Mouse (Mus musculus): ENCODE results near the gene Hist3h2a. TPM values are rescaled to one million over a fixed set of nuclear protein-coding genes. Genes with fewer than 3 reads are reported as not detected.
A peak's percentile ranks its signal among the peaks of the same experiment; 100 is the strongest.

Hist3h2a gene
- 35.6 to 52.4 TPM (median 42.1 TPM) in 3 replicates for total RNA-seq (2017)

DNA sequence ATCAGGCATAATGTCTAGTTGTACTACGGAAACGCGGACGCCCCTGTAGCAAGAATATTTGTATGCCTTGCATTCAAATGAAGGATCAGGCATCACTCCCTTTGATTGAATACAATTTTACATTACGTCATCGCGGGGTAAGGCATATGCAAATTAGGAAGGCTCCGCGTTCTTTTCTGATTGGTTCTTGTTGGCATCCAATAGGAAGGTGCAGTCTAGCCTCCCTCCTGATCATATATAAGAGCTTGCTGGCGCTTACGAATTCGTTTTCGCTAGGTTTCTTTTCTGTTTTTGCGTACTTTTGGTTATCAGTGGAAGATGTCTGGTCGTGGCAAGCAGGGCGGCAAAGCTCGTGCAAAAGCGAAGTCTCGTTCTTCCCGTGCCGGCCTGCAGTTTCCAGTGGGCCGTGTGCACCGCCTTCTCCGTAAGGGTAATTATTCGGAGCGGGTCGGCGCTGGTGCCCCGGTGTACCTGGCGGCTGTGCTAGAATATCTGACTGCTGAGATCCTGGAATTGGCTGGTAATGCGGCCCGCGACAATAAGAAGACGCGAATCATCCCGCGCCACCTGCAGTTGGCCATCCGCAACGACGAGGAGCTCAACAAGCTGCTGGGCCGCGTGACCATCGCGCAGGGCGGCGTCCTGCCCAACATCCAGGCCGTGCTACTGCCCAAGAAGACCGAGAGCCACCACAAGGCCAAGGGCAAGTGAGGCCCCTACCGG is at the start of gene Hist3h2a, which contains the start of gene Trim17:
Gene Hist3h2a (plus strand): TSS at position 266 of the 723 bp plus-strand sequence.
Gene Trim17 (plus strand): TSS at position 266 of the 723 bp plus-strand sequence.
- ATAC-seq (replicated peaks; ENCODE audit: insufficient number of reproducible peaks, low FRiP score, low TSS enrichment, poor library complexity, severe bottlenecking), result peak; percentile 85

DNA sequence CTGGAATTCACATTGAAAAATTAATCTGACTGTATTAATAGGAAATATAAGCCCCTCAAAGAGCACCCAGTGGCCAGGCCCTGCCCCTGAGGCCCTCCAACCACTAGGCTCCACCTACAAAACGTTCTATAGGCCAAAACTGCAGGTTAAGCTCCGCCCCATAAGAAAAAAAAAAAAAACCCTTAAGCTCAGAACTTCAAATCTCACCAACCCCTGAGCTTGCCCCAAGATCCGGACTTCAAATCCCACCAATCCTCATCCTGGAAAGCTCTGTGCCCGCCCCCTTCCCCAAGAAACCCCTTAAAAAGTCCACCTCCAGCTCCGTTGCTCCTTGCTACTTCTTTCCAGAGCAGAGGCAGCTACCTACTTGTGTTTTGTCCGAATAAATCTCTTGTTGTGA is 49.6 kb upstream of the Hist3h2a start:
- ATAC-seq (replicated peaks; ENCODE audit: insufficient number of reproducible peaks, low FRiP score, low TSS enrichment, poor library complexity, severe bottlenecking), result no peak

- no peak for ATAC-seq (replicated peaks; ENCODE audit: insufficient number of reproducible peaks, low FRiP score, low TSS enrichment, poor library complexity, severe bottlenecking)
Observed at GRCm38 (mm10) chr11:58913776-58914175, 40.7 kb upstream of the Hist3h2a start.

DNA sequence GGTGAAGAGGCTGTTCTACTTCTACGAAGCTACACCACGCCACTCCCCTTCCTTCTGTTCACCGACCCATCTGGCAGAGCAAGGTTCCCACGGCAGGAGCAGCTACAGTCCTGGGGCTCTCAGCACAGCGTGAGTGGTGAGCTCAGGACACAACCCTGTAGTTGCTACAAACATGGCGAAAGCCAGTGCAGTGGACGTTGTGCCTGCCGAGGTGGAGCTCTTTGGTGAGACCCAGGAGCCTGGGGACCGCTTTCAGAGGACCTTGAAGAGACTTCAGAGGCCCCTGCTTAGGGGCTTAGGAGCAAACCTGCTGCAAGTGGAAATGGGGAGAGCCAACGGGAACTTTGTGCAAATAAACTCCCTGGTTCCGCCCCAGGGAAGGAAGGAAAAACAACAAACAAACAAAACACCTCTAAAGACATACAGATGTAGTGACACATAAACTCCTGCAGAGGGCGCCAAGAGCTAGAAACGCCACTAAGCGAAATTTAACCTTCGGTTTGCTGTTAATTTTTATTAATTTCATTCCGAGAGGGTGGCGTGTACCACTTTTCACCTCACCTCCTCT is 39.9 kb upstream of the Hist3h2a start:
- no peak for ATAC-seq (replicated peaks; ENCODE audit: insufficient number of reproducible peaks, low FRiP score, low TSS enrichment, poor library complexity, severe bottlenecking)

- peak; percentile 51; the same call in 1 of the 2 replicates for ATAC-seq (replicated peaks; ENCODE audit: insufficient number of reproducible peaks, low FRiP score, low TSS enrichment, poor library complexity, severe bottlenecking)
Observed at GRCm38 (mm10) chr11:58916879-58917744, 37.4 kb upstream of the Hist3h2a start.

- no peak for ATAC-seq (replicated peaks; ENCODE audit: insufficient number of reproducible peaks, low FRiP score, low TSS enrichment, poor library complexity, severe bottlenecking)
Observed at GRCm38 (mm10) chr11:58917745-58918366, 36.6 kb upstream of the Hist3h2a start, which contains the start of gene Btnl10. TSS of gene Btnl10 (plus strand) at chr11:58917908.

DNA sequence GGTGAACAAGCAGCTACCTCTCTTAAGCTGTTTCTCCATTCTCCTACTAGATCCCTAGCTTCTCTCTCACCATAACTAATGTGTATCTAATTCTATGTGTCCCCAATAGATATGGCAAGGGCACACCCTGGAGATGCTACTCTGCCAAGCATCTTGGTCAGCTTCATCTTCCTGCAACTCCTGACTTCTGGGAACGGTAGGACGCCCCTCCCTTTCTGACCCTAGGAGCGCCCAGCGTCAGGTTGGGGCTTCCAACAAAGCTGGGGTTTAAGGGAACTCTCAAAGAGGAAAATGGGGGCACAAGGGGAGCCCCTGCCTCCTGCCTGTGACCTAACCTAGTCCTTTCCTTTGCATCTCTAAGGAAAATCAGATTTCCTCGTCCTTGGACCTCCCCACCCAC is 35.7 kb upstream of the Hist3h2a start:
- ATAC-seq (replicated peaks; ENCODE audit: insufficient number of reproducible peaks, low FRiP score, low TSS enrichment, poor library complexity, severe bottlenecking), result no peak

DNA sequence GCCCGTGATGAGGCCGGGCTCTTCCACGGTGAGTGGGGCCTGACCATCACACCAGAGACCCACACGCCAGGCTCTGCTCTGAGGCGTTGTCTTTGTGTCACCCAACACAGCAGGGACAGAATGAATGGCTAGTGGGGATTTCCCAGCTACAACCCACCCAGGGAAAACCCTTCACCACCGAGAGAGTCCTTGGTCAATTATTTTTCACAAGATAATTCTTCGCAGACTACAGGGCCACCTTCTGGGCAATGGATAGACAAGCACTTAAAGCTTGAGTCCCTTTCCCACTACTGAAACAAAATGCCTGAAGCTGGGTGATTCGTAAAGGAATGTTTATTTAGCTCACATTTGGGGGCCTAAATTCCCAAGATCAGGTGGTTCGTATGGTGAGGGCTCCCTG is 32.1 kb upstream of the Hist3h2a start:
- ATAC-seq (replicated peaks; ENCODE audit: insufficient number of reproducible peaks, low FRiP score, low TSS enrichment, poor library complexity, severe bottlenecking), result no peak

GRCm38 (mm10) chr11:58926651-58927050 is 27.8 kb upstream of the Hist3h2a start:
- no peak for ATAC-seq (replicated peaks; ENCODE audit: insufficient number of reproducible peaks, low FRiP score, low TSS enrichment, poor library complexity, severe bottlenecking)

DNA sequence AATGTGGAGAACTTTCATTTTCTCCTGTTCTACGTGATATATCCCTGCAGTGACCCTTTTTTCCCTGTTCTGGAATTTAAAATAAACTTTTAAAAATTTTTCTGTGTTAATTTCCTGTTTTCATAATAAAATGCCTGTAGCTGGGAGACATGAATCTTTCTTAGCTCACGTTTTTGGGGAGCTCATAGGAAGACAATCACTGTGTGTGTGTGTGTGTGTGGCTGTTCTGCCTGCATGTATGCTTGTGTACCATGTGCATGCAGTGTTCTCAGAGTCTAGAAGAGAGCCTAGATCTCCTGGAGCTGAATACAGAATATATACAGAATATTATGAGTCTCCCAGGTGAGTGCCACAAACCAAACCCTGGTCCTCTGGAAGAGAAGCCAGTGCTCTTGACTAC is 27.4 kb upstream of the Hist3h2a start:
- ATAC-seq (replicated peaks; ENCODE audit: insufficient number of reproducible peaks, low FRiP score, low TSS enrichment, poor library complexity, severe bottlenecking), result no peak

DNA sequence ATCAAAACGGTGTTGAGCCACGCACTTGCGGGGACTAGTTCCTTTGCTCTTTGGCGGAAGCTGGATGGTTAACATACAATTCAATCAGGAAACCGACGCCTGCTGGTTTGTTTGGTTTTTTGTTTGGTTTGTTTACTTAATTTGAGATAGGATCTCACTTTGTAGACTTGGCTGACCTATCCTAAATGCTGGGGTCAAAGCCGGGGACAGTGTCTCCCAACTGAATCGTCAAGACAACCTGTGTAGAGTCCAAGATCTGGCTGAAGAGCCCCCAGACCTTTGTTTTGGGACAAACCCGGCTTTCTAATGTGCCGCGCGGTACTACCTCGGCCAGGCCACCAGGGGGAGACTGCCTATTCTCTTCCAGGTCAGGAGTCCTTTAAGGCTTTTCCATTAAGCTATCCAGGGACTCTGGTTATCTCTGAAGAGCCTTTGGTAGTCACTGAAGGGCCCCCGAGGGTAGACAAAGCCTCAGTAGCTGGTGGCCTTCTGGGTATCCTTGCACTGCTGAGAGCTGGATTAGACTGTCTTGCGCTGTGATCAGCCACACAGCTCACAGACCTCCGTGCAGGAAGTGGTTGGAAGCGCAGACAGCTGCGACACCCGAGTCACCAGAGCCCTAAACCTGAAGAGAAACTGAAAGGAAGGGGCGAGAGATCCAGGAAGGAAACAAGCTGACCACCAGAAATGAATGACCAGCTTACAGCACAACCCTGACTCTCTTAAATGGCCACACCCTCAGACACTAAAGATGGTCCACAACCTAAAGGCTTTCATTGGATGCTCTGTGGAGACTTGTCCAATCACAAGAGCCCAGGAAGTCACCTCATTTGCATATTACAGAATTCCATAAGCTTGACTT is 26.5 kb upstream of the Hist3h2a start:
- peak; percentile 89 for ATAC-seq (replicated peaks; ENCODE audit: insufficient number of reproducible peaks, low FRiP score, low TSS enrichment, poor library complexity, severe bottlenecking)

DNA sequence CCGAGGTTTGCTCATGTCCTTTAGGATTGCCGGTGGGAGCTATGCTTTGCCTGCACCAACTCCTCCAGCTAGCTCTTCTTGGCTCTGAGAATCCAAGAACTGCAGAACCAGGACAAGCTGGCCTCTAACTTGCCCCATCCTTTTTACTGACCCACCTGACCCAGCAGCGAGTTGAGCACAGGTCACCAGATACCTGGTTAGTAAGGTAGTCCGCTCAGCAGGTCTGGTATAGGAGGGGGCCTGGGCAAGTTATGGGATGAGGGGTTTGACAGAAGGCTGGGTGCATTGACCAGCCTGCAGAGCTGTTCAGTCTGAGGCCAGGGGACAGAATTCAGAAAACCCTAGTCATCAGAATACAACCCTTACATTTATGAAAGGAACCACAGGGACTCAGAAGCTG is 25.4 kb upstream of the Hist3h2a start:
- no peak for ATAC-seq (replicated peaks; ENCODE audit: insufficient number of reproducible peaks, low FRiP score, low TSS enrichment, poor library complexity, severe bottlenecking)

GRCm38 (mm10) chr11:58929641-58930040 is 24.8 kb upstream of the Hist3h2a start:
- ATAC-seq (replicated peaks; ENCODE audit: insufficient number of reproducible peaks, low FRiP score, low TSS enrichment, poor library complexity, severe bottlenecking), result no peak

GRCm38 (mm10) chr11:58930254-58930653 is 24.2 kb upstream of the Hist3h2a start:
- no peak for ATAC-seq (replicated peaks; ENCODE audit: insufficient number of reproducible peaks, low FRiP score, low TSS enrichment, poor library complexity, severe bottlenecking)

DNA sequence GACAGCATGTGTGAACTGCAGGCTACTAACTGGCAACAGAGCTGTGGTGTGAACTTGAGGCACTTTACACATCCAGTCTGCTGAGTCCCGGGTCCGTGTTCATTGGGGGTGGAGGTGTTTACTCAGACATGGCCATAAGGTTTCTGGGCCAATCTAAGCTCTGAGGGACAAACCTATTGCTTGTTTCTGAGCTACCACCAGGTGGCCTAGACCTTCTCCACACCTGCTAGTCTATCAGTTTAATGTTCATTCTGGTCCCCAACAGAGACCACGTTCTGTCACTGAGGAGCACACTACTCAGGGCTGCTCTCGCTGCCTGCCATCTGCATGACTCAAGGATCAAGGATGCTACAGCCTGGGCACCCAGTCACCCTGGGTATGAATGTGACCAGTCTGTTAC is 22.9 kb upstream of the Hist3h2a start:
- no peak for ATAC-seq (replicated peaks; ENCODE audit: insufficient number of reproducible peaks, low FRiP score, low TSS enrichment, poor library complexity, severe bottlenecking)

DNA sequence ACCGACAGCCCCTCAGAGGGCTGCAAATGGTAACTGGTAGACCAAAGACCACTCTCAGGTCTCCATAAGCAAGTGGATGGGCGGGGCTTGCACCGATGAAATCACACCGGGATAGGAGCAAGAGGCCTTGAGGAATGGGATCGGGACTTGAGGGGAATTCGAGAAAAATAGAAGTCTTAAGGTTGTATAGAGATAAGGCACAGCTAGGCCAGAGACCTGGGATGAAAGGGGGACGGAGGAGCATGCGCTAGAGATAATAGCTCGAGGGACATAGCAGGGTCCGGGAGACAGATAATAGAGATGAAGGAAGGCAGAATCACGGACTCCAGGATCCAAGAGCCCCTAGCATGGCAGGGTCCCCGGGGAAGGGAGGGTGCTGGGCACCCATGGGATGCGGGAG is 16.6 kb upstream of the Hist3h2a start:
- ATAC-seq (replicated peaks; ENCODE audit: insufficient number of reproducible peaks, low FRiP score, low TSS enrichment, poor library complexity, severe bottlenecking), result no peak

DNA sequence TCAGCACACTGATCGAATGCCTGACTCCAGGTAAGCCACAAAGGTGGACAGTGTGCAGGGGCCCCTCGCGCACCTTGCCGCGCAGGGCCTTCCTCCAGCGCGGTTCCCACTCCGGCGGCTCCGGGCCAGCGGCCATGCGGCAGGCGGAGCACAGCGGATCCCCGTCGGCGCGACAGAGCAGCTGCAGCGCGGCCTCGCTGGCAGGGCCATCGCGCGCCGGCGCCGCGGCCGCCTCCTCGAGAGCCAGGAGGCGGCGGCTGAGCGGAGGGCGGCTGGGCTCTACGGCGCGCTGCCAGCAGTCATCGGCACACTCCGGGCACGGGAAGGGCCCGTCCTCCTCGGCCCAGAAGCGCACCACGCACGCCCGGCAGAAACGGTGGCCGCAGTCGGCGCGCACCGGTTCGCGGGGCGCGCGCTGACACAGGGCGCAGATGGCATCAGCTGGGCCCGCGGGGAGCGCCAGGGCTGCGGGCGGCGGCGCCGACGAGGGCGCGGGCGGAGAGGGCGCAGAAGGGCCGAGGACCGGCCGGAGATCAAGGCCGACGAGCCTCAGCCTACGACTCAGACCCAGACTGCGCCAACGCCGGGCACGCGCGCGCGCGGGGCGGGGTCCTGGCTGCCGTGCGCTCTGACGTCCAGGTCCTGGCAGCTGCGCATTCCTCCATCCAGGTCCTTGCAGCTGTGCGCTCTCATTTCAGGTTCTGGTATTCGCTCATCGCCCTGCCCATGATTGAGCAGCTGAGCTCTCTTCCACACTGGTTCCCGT is 16.0 kb upstream of the Hist3h2a start, which contains the start of gene Rnf187:
Gene Rnf187 (minus strand): TSS at position 595 of the 766 bp plus-strand sequence.
- peak; percentile 97 for ATAC-seq (replicated peaks; ENCODE audit: insufficient number of reproducible peaks, low FRiP score, low TSS enrichment, poor library complexity, severe bottlenecking)

Measured in monocyte, adult 5-6 weeks (primary cell).